Mouse (Mus musculus) stomach, embryonic 16.5 days (tissue): Measurements from ENCODE around the gene Fads1. TPM values are rescaled to one million over a fixed set of nuclear protein-coding genes. Genes with fewer than 3 reads are reported as not detected.

Source experiments
- ATAC-seq: fragments of 200-750 bp; cut with Nextera tagmentation; 2 replicates; pipeline ENCODE4 v1.8.0; 2017; ENCODE audit warnings: moderate number of reproducible peaks, moderate TSS enrichment; ENCODE audit not compliant: insufficient read depth, low FRiP score
- H3K27ac ChIP-seq: fragments of 300-500 bp; sonication (generic); 2 replicates; pipeline ENCODE4 v1.5.1; 2014; ENCODE audit warnings: low read length
- H3K27me3 ChIP-seq: fragments of 300-500 bp; sonication (generic); 2 replicates; pipeline ENCODE4 v1.6.1; 2014; ENCODE audit warnings: low read length, control low read depth, mixed read lengths; ENCODE audit not compliant: control insufficient read depth, insufficient read depth
- H3K36me3 ChIP-seq: fragments of 300-500 bp; sonication (generic); 2 replicates; pipeline ENCODE4 v1.6.1; 2014; ENCODE audit warnings: low read length; ENCODE audit not compliant: control insufficient read depth, insufficient read depth
- H3K4me1 ChIP-seq: fragments of 300-500 bp; sonication (generic); 2 replicates; pipeline ENCODE4 v1.6.1; 2014; ENCODE audit warnings: low read length, control low read depth, mixed read lengths; ENCODE audit not compliant: control insufficient read depth, insufficient read depth
- H3K4me2 ChIP-seq: fragments of 300-500 bp; sonication (generic); 2 replicates; pipeline ENCODE4 v1.6.1; 2014; ENCODE audit warnings: low read depth, low read length, mixed read lengths
- H3K4me3 ChIP-seq: fragments of 300-500 bp; sonication (generic); replicated peaks from 2 replicates; pipeline ENCODE4 v1.5.1; 2014; ENCODE audit warnings: mild to moderate bottlenecking, low read length
- H3K9ac ChIP-seq: fragments of 300-500 bp; sonication (generic); 2 replicates; pipeline ENCODE4 v1.6.1; 2014; ENCODE audit warnings: low read length
- H3K9me3 ChIP-seq: fragments of 300-500 bp; sonication (generic); replicated peaks from 2 replicates; pipeline ENCODE4 v1.6.1; 2016; ENCODE audit warnings: low read length, control low read depth; ENCODE audit not compliant: control insufficient read depth
- WGBS: fragments of 180-500 bp; shearing (Covaris S2); extraction: QIAGEN DNeasy Blood & Tissue Kit; methylation state at CpG from one replicate; pipeline ENCODE4 v1.1.7; 2014; 5-methylcytosine and 5-hydroxymethylcytosine counted together
- microRNA-seq: library from miRNA; unstranded; fragments of <30 nt; microRNA quantifications from one replicate; pipeline ENCODE4, GENCODE M21; 2016
- polyA plus RNA-seq: library from polyadenylated mRNA; unstranded; fragments of >200 nt; fragmentation: Nextera tagmentation; extraction: Ambion mirVana; gene quantifications from 2 replicates; pipeline ENCODE4 v1.2.1, GENCODE M21; 2015

Fads1 gene
- polyA plus RNA-seq, 1 experiment from 2014 or later: 107 TPM

DNA sequence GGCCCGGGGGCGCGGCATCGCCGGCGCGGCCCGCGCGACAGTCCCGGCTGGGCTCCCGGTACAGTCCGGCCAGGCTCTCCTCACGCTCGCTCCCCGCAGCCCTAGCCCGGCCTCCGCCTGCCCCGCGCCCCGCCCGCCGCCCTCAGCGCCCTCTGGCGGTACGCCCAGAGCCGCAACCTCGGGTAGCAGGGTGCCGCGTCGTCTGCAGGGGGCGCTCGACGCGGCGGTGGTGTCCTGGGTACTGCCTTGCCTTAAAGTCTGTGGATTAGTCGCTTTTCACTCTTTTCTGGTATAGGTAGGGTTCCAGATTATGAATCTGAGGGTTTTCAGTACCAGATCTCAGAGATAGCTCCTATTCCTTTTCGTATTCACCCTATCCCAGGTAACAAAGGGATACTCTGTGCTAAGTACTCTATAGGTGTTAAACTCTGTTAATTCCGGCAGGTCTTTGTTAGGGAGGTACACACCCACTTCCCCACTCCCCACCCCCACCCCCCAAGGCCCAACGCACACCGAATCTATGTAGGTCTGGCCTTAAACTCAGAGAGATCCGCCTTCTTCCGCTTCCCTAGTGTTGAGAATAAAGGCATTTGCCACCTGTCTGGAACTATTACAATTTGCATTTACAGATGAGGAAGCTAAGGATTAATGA lies 58.1 kb downstream of the Fads1 start, which contains the start of gene Myrf:
TSS of gene Myrf (minus strand) at position 95 of the 652 bp plus-strand sequence.
- Histone ChIP-seq H3K4me2 (peak within 1 kb of the TSS; percentile 91), H3K9ac (peak within 1 kb of the TSS; percentile 81)

GRCm38 (mm10) chr19:10242916-10243315 lies 60.2 kb downstream of the Fads1 start:
- H3K9ac ChIP-seq: no peak overlapping the region
- H3K4me2 ChIP-seq: no peak overlapping the region
- no peak overlapping the region for H3K27ac ChIP-seq
- H3K4me3 ChIP-seq: no peak overlapping the region
- H3K9me3 ChIP-seq: no peaks in the 10 kb centered on the region
- WGBS: 15% methylated on average over 8 of the region's 8 CpGs
- H3K27me3 ChIP-seq: no peaks in the 10 kb centered on the region
- no peaks in the 10 kb centered on the region for H3K36me3 ChIP-seq
- ATAC-seq: no peak
- H3K4me1 ChIP-seq: peaks cover 10% of the 10 kb centered on the region

More for the DNA sequence above, 58.1 kb downstream of the Fads1 start, which contains the start of gene Myrf:
- peak within 1 kb of the TSS; percentile 64 for H3K4me3 ChIP-seq
- H3K27me3 ChIP-seq: no peaks in the 10 kb centered on the region
- 7% methylated on average over 43 of the region's 43 CpGs for WGBS
- peak within 1 kb of the TSS; percentile 6 for H3K27ac ChIP-seq
- H3K36me3 ChIP-seq: no peaks in the 10 kb centered on the region
- peaks cover 4% of the 10 kb centered on the region; the same call in 1 of the 2 replicates for H3K4me1 ChIP-seq
- H3K9me3 ChIP-seq: no peaks in the 10 kb centered on the region
- ATAC-seq: peak; percentile 82

GRCm38 (mm10) chr19:10244183-10244582 lies 61.5 kb downstream of the Fads1 start:
- Histone ChIP-seq H3K4me3 (no peak overlapping the region), H3K27ac (no peak overlapping the region), H3K4me1 (peaks cover 14% of the 10 kb centered on the region), H3K27me3 (no peaks in the 10 kb centered on the region), H3K36me3 (no peaks in the 10 kb centered on the region), H3K9ac (no peak overlapping the region), H3K4me2 (no peak overlapping the region), H3K9me3 (no peaks in the 10 kb centered on the region)
- WGBS: 10% methylated on average over 3 of the region's 3 CpGs
- no peak for ATAC-seq

Small RNAs within 50 kb of the gene (microRNA-seq; reads per million reads assigned to microRNA genes)
- not detected for gene Mir6993

Other genes starting within 250 kb of the Fads1 start
- 1,902 and 2,108 TPM in 2 replicates for gene Fth1, start 202.3 kb upstream of the Fads1 start, polyA plus RNA-seq
- gene Best1, start 181.3 kb upstream of the Fads1 start, polyA plus RNA-seq: 0.61 and 0.64 TPM in 2 replicates
- gene Rab3il1, start 181.2 kb upstream of the Fads1 start, polyA plus RNA-seq: 33.7 and 38.1 TPM in 2 replicates
- gene Fads3, start 141.3 kb upstream of the Fads1 start, polyA plus RNA-seq: 18.9 and 22.5 TPM in 2 replicates
- 102 and 104 TPM in 2 replicates for gene Fads2, start 81.1 kb upstream of the Fads1 start, polyA plus RNA-seq
- gene Tmem258, start 21.1 kb downstream of the Fads1 start, polyA plus RNA-seq: 400 and 452 TPM in 2 replicates
- gene Fen1, start 21.3 kb downstream of the Fads1 start, polyA plus RNA-seq: 72.3 and 83.6 TPM in 2 replicates
- gene Myrf, start 57.9 kb downstream of the Fads1 start, polyA plus RNA-seq: 16.6 and 17.6 TPM in 2 replicates
- 2.9 and 3.4 TPM in 2 replicates for gene Dagla, start 122.0 kb downstream of the Fads1 start, polyA plus RNA-seq
- 0.84 TPM in 2 replicates for gene Syt7, start 206.2 kb downstream of the Fads1 start, polyA plus RNA-seq